Mouse (Mus musculus) heart, embryonic 11.5 days (tissue): ENCODE results near the gene Msgn1. TPM values are rescaled to one million over a fixed set of nuclear protein-coding genes. Genes with fewer than 3 reads are reported as not detected.

Source experiments
- ATAC-seq: fragments of 200-750 bp; cut with Nextera tagmentation; replicated peaks from 2 replicates; pipeline ENCODE4 v1.8.0; 2017; ENCODE audit warnings: moderate library complexity; ENCODE audit not compliant: insufficient number of reproducible peaks, low FRiP score, low TSS enrichment
- H3K27ac ChIP-seq: fragments of 300-500 bp; sonication (generic); 2 replicates; pipeline ENCODE4 v1.5.1; 2014; ENCODE audit warnings: mild to moderate bottlenecking, low read depth, low read length
- H3K27me3 ChIP-seq: fragments of 300-500 bp; sonication (generic); 2 replicates; pipeline ENCODE4 v1.6.1; 2014; ENCODE audit warnings: mild to moderate bottlenecking, low read length, mixed read lengths; ENCODE audit not compliant: control insufficient read depth, insufficient read depth
- H3K36me3 ChIP-seq: fragments of 300-500 bp; sonication (generic); 2 replicates; pipeline ENCODE4 v1.6.1; 2014; ENCODE audit warnings: mild to moderate bottlenecking, low read length, moderate library complexity, mixed read lengths; ENCODE audit not compliant: control insufficient read depth, insufficient read depth
- H3K4me1 ChIP-seq: fragments of 300-500 bp; sonication (generic); 2 replicates; pipeline ENCODE4 v1.6.1; 2014; ENCODE audit warnings: low read length; ENCODE audit not compliant: control insufficient read depth, insufficient read depth
- H3K4me2 ChIP-seq: fragments of 300-500 bp; sonication (generic); 2 replicates; pipeline ENCODE4 v1.6.1; 2014; ENCODE audit warnings: mild to moderate bottlenecking, moderate library complexity
- H3K4me3 ChIP-seq: fragments of 300-500 bp; sonication (generic); 2 replicates; pipeline ENCODE4 v1.5.1; 2014; ENCODE audit warnings: low read depth, low read length
- H3K9ac ChIP-seq: fragments of 300-500 bp; sonication (generic); 2 replicates; pipeline ENCODE4 v1.6.1; 2014; ENCODE audit warnings: mild to moderate bottlenecking, low read depth, low read length, moderate library complexity
- H3K9me3 ChIP-seq: fragments of 300-500 bp; sonication (generic); replicated peaks from 2 replicates; pipeline ENCODE4 v1.6.1; 2016; ENCODE audit warnings: low read length; ENCODE audit not compliant: control insufficient read depth
- WGBS: fragments of 180-500 bp; shearing (Covaris S2); extraction: QIAGEN DNeasy Blood & Tissue Kit; methylation state at CpG from one replicate; pipeline ENCODE4 v1.1.7; 2014; ENCODE audit not compliant: insufficient replicate concordance; 5-methylcytosine and 5-hydroxymethylcytosine counted together
- polyA plus RNA-seq: library from polyadenylated mRNA; unstranded; fragments of >200 nt; fragmentation: Nextera tagmentation; extraction: Ambion mirVana; gene quantifications from 2 replicates; pipeline ENCODE4 v1.2.1, GENCODE M21; 2014

The Msgn1 gene
- polyA plus RNA-seq, 1 experiment from 2014 or later: not detected

DNA sequence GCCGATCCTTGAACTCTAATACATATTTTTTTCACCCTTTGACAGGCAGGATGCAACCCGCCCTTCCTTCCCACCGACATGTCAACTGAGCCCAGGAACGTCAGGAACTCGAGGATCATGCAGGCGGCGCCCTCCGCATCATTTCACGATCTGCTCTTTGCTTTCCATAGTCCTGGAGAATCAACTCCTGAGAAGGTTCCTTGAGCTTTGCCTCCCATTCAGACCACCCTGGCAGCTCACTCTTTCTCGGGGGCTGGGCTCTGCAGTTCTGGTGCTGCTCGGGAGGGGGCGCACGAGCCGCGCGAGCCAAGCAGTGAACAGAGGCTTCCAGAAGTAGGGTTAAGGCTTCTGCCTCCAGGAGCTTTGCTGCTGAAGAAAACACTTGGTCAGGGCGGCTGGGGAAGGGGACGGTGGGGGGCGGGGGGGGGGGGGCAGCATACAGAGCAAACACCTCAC, 12.6 kb downstream of the Msgn1 start:
- 0 out of 2 replicates have a peak, but pooled peaks have one; percentile 59 for ATAC-seq
- no peaks in the 10 kb centered on the region for H3K9me3 ChIP-seq
- peak overlapping the region; percentile 21; the same call in 1 of the 2 replicates for H3K4me3 ChIP-seq
- H3K27ac ChIP-seq: no peak overlapping the region
- peak overlapping the region; percentile 57 for H3K4me2 ChIP-seq
- H3K4me1 ChIP-seq: 0 out of 2 replicates have a peak, but pooled peaks cover 2% of the 10 kb centered on the region
- no peak overlapping the region for H3K9ac ChIP-seq
- H3K27me3 ChIP-seq: no peaks in the 10 kb centered on the region
- no peaks in the 10 kb centered on the region for H3K36me3 ChIP-seq
- WGBS: 9% methylated on average over 16 of the region's 19 CpGs

DNA sequence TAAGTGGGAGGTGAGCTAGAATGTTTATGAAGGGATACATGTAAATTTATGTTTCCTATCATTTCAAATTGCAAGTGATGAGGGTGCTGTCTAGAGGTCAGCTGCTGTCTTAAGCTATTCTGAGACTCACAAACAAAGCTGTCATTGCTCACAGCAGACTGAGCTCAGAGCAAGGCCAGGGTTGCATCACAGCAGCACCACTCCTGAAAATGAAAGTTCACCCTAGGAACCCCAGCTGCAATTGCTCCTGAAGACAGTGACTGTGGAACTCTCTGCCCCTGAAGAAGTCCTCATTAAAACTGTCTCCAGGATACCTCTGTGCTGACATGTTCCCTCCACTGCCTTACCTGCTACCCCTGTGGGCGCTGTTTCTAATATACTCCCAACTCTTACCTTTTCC, 13.7 kb downstream of the Msgn1 start:
- Histone ChIP-seq H3K4me2 (no peak overlapping the region), H3K36me3 (no peaks in the 10 kb centered on the region), H3K27me3 (no peaks in the 10 kb centered on the region), H3K9me3 (no peaks in the 10 kb centered on the region), H3K4me3 (no peak overlapping the region), H3K9ac (no peak overlapping the region), H3K27ac (no peak overlapping the region), H3K4me1 (0 out of 2 replicates have a peak, but pooled peaks cover 2% of the 10 kb centered on the region)
- ATAC-seq: no peak
- WGBS: 79% methylated on average over 1 of the region's 1 CpGs

DNA sequence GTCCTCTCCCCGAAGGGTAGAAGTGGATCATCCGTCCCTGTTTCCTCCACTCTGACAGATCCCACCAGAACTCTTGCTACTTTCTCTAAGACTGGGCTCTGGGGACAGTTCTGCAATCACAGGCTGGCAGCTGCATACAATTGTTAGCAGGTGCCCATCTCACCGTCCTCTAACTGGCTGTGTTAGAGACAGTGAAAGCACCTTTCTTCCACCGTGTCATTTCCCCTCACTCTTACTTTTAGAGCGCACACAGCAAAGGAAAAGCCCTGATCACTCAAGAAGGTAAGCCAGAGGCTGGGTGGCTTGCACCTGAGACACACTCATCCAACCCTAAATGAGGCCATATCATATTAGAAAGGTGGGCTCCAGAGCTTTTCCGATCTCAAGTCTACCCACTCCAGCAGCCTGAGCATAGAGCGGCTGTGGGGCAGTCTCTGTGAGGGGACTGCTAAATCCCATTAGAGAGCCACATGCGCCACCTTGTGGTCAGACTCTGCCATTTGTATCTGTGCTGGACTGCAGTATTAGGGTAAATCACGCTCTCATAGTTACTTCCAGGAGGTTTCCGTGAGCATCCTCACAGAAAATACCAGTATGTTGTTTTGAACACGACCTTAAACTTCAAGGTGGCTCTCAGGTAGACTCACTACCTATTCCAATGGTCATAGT, 30.2 kb downstream of the Msgn1 start:
- Histone ChIP-seq H3K9ac (no peak overlapping the region), H3K27me3 (no peaks in the 10 kb centered on the region), H3K27ac (no peak overlapping the region), H3K4me1 (no peaks in the 10 kb centered on the region), H3K36me3 (no peaks in the 10 kb centered on the region), H3K4me2 (peak overlapping the region; percentile 56), H3K9me3 (no peaks in the 10 kb centered on the region), H3K4me3 (peak overlapping the region; percentile 4; the same call in 1 of the 2 replicates)
- peak; percentile 86 for ATAC-seq
- 25% methylated on average over 11 of the region's 11 CpGs for WGBS

DNA sequence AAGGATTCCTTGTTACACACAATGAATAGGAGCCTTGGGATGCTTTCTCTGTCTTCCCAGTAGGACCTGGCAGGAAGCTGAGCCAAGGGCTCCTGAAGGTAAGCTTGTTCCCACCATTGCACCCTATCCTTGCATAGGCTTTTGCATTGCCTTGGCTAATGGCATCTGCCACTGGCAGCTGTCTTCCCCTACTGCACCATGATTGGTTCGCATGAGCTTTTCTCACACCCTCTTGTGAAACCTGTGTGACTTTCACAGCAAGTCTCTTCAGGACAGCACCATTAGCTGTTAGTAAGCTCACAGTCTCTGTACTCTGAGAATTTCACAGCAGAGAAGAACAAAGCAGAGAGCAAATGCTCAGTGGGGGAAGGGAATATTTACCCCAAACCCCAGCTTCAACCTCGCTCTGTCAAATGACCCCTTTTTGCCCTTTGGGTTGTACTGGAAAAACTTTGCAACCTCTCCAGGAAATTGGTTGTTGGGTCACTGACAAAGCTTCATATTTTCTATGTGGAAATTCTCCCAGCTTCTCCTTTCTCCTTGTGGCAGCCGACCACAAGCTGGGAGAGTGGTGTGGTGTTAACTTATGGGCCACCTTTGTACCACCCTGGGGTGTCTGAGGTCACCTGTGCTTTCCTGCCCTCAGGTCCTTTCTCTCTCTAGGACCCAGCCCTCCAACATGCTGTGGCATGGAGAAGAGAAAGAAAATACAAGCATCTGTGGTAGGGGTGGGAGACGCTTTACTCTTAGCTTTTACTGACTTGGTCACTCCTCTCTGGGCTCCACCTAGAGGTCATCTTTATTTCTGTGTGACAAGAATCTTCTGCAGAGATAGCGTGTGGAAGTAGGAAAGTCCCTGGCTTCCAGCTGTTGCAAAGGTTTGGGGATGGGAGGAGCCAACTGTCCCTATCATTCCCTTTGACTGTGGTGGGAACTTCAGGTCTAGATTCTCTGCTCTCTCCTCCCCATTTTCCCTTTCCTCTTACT, 31.1 kb downstream of the Msgn1 start:
- no peak for ATAC-seq
- Histone ChIP-seq H3K36me3 (no peaks in the 10 kb centered on the region), H3K27ac (no peak overlapping the region), H3K4me3 (no peak overlapping the region), H3K4me2 (peak overlapping the region; percentile 56), H3K9me3 (no peaks in the 10 kb centered on the region), H3K9ac (no peak overlapping the region), H3K4me1 (no peaks in the 10 kb centered on the region), H3K27me3 (no peaks in the 10 kb centered on the region)
- 25% methylated on average over 5 of the region's 5 CpGs for WGBS

DNA sequence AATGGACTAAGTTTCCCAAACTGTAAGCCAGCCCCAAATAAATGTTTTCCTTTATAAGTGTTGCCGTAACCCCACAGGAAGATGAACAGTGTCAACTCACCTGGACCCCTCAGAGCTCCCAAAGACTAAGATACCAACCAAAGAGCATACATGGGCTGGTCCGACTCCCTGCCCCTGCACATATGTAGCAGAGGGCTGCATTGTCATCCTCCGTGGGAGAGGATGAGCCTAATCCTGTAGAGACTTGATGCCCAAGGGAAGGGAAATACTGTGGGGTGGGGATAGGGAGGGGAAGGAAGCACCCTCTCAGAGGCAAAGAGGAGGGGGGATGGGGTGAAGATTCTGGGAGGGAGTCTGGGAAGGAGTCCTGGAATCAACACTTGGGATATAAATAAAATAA, 50.1 kb downstream of the Msgn1 start:
- no peaks in the 10 kb centered on the region for H3K9me3 ChIP-seq
- H3K4me1 ChIP-seq: no peaks in the 10 kb centered on the region
- no peak overlapping the region for H3K4me3 ChIP-seq
- no peak overlapping the region for H3K4me2 ChIP-seq
- H3K9ac ChIP-seq: no peak overlapping the region
- no peak overlapping the region for H3K27ac ChIP-seq
- H3K27me3 ChIP-seq: no peaks in the 10 kb centered on the region
- 79% methylated on average over 3 of the region's 3 CpGs for WGBS
- ATAC-seq: no peak
- no peaks in the 10 kb centered on the region for H3K36me3 ChIP-seq

Other genes with a start within 250 kb of the Msgn1 start
- 0.50 and 0.66 TPM in 2 replicates for gene Kcns3, start 57.9 kb downstream of the Msgn1 start, polyA plus RNA-seq
- gene Gen1, start 56.8 kb upstream of the Msgn1 start, polyA plus RNA-seq: 8.8 and 17.8 TPM in 2 replicates
- gene Smc6, start 56.9 kb upstream of the Msgn1 start, polyA plus RNA-seq: 87.6 and 111 TPM in 2 replicates
- 31.2 and 36.1 TPM in 2 replicates for gene Vsnl1, start 227.6 kb upstream of the Msgn1 start, polyA plus RNA-seq
- gene Rad51ap2, start 247.1 kb upstream of the Msgn1 start, polyA plus RNA-seq: 0.33 and 0.44 TPM in 2 replicates